Mouse (Mus musculus): ENCODE results near the gene Birc6. TPM values are rescaled to one million over a fixed set of nuclear protein-coding genes. Genes with fewer than 3 reads are reported as not detected.
A peak's percentile ranks its signal among the peaks of the same experiment; 100 is the strongest.

Birc6 gene
- total RNA-seq, 2 experiments from 2014 or later, result 131 to 136 TPM

- DNase-seq, result no peak
Observed at GRCm38 (mm10) chr17:74707637-74708152, 179.6 kb downstream of the Birc6 start.

- DNase-seq, result peak; percentile 15 to 22
Observed at GRCm38 (mm10) chr17:74710731-74711130, 182.6 kb downstream of the Birc6 start.

GRCm38 (mm10) chr17:74711627-74712026 is 183.5 kb downstream of the Birc6 start:
- DNase-seq, result no peak

- DNase-seq, result no peak
Observed at GRCm38 (mm10) chr17:74715128-74715527, 187.0 kb downstream of the Birc6 start.

- no peak for DNase-seq
Observed at GRCm38 (mm10) chr17:74715724-74716123, 187.6 kb downstream of the Birc6 start.

GRCm38 (mm10) chr17:74716643-74717042 is 188.5 kb downstream of the Birc6 start:
- no peak for DNase-seq

- no peak for DNase-seq
Observed at GRCm38 (mm10) chr17:74717091-74717617, 189.1 kb downstream of the Birc6 start.

- DNase-seq, result peak; percentile 97
Observed at GRCm38 (mm10) chr17:74717618-74718151, 189.6 kb downstream of the Birc6 start, which contains the start of gene Ttc27. Ttc27 (plus strand) TSS chr17:74717732.

GRCm38 (mm10) chr17:74732872-74733271 is 204.8 kb downstream of the Birc6 start:
- no peak for DNase-seq

- no peak for DNase-seq
Observed at GRCm38 (mm10) chr17:74735392-74735791, 207.3 kb downstream of the Birc6 start.

GRCm38 (mm10) chr17:74749659-74750058 is 221.6 kb downstream of the Birc6 start:
- no peak for DNase-seq

- no peak for DNase-seq
Observed at GRCm38 (mm10) chr17:74751026-74751425, 222.9 kb downstream of the Birc6 start.

Other genes starting within 250 kb of the Birc6 start
- gene Memo1, start 232.8 kb upstream of the Birc6 start, total RNA-seq (2021), result 100 to 1,000 TPM; 102 to 113 TPM
- gene Dpy30, start 204.4 kb upstream of the Birc6 start, total RNA-seq (2021), result 10 to 100 TPM; 71.2 to 87.3 TPM
- 10 to 100 TPM; 32.2 to 32.8 TPM for gene Spast, start 189.3 kb upstream of the Birc6 start, total RNA-seq (2021)
- gene Slc30a6, start 132.7 kb upstream of the Birc6 start, total RNA-seq (2021), result 10 to 100 TPM; 22.8 to 28.2 TPM
- gene Nlrc4, start 69.2 kb upstream of the Birc6 start, total RNA-seq (2021), result under 1 TPM; 0.50 to 0.69 TPM
- gene Yipf4, start 38.8 kb upstream of the Birc6 start, total RNA-seq (2021), result 100 to 1,000 TPM; 130 to 132 TPM
- 10 to 100 TPM; 20.6 to 23.0 TPM for gene Ttc27, start 189.4 kb downstream of the Birc6 start, total RNA-seq (2021)